Mouse (Mus musculus): Measurements from ENCODE around the gene Entpd2. TPM values are rescaled to one million over a fixed set of nuclear protein-coding genes. Genes with fewer than 3 reads are reported as not detected.

Gene Entpd2
- polyA plus RNA-seq, 1 experiment from 2014 or later: not detected

- Histone ChIP-seq H3K36me3 (ENCODE audit: control insufficient read depth, insufficient read depth, low read length) (no peaks in the 10 kb centered on the region), H3K27ac (ENCODE audit: low read depth, low read length) (no peak overlapping the region), H3K9ac (ENCODE audit: low read depth, low read length) (no peak overlapping the region), H3K27me3 (ENCODE audit: control insufficient read depth, insufficient read depth, low read length) (peaks cover 21% of the 10 kb centered on the region), H3K4me1 (replicated peaks; ENCODE audit: control insufficient read depth, insufficient read depth, low read length) (0 out of 2 replicates have a peak, but pooled peaks cover 3% of the 10 kb centered on the region), H3K4me3 (ENCODE audit: low read depth, low read length) (no peak overlapping the region), H3K4me2 (replicated peaks; ENCODE audit: low read depth, low read length) (no peak overlapping the region), H3K9me3 (ENCODE audit: control insufficient read depth, low read length) (no peaks in the 10 kb centered on the region)
- 65% methylated on average over 13 of the region's 13 CpGs for WGBS
- DNase-seq (ENCODE audit: low spot score) (no peak), ATAC-seq (ENCODE audit: low FRiP score) (no peak)
These were observed 32.0 kb upstream of the Entpd2 start for GRCm38 (mm10) chr2:25363478-25364178.

- H3K9ac ChIP-seq (ENCODE audit: low read depth, low read length): no peak overlapping the region
- DNase-seq (ENCODE audit: low spot score) (no peak), ATAC-seq (ENCODE audit: low FRiP score) (no peak)
- no peak overlapping the region for H3K4me2 ChIP-seq (replicated peaks; ENCODE audit: low read depth, low read length)
- H3K4me3 ChIP-seq (ENCODE audit: low read depth, low read length): no peak overlapping the region
- no peak overlapping the region for H3K27ac ChIP-seq (ENCODE audit: low read depth, low read length)
- WGBS: 83% methylated on average over 4 of the region's 4 CpGs
- peaks cover 21% of the 10 kb centered on the region for H3K27me3 ChIP-seq (ENCODE audit: control insufficient read depth, insufficient read depth, low read length)
- no peaks in the 10 kb centered on the region for H3K36me3 ChIP-seq (ENCODE audit: control insufficient read depth, insufficient read depth, low read length)
- no peaks in the 10 kb centered on the region for H3K9me3 ChIP-seq (ENCODE audit: control insufficient read depth, low read length)
- H3K4me1 ChIP-seq (replicated peaks; ENCODE audit: control insufficient read depth, insufficient read depth, low read length): 0 out of 2 replicates have a peak, but pooled peaks cover 3% of the 10 kb centered on the region
These were observed 31.4 kb upstream of the Entpd2 start for GRCm38 (mm10) chr2:25364313-25364712.

GRCm38 (mm10) chr2:25364761-25365090, 30.9 kb upstream of the Entpd2 start:
- ATAC-seq (ENCODE audit: low FRiP score) (peak; percentile 17; the same call in 1 of the 2 replicates), DNase-seq (ENCODE audit: low spot score) (no peak)
- H3K9ac ChIP-seq (ENCODE audit: low read depth, low read length): peak overlapping the region; percentile 56; the same call in 1 of the 2 replicates
- H3K4me1 ChIP-seq (replicated peaks; ENCODE audit: control insufficient read depth, insufficient read depth, low read length): 0 out of 2 replicates have a peak, but pooled peaks cover 3% of the 10 kb centered on the region
- H3K27ac ChIP-seq (ENCODE audit: low read depth, low read length): no peak overlapping the region
- no peaks in the 10 kb centered on the region for H3K9me3 ChIP-seq (ENCODE audit: control insufficient read depth, low read length)
- H3K4me3 ChIP-seq (ENCODE audit: low read depth, low read length): peak overlapping the region; percentile 45
- peaks cover 21% of the 10 kb centered on the region for H3K27me3 ChIP-seq (ENCODE audit: control insufficient read depth, insufficient read depth, low read length)
- WGBS: 27% methylated on average over 9 of the region's 9 CpGs
- H3K36me3 ChIP-seq (ENCODE audit: control insufficient read depth, insufficient read depth, low read length): no peaks in the 10 kb centered on the region
- H3K4me2 ChIP-seq (replicated peaks; ENCODE audit: low read depth, low read length): peak overlapping the region; percentile 96

- peaks cover 21% of the 10 kb centered on the region for H3K27me3 ChIP-seq (ENCODE audit: control insufficient read depth, insufficient read depth, low read length)
- H3K4me3 ChIP-seq (ENCODE audit: low read depth, low read length): peak within 1 kb of the TSS; percentile 45
- H3K27ac ChIP-seq (ENCODE audit: low read depth, low read length): no peak within 1 kb of the TSS
- H3K4me2 ChIP-seq (replicated peaks; ENCODE audit: low read depth, low read length): peak within 1 kb of the TSS; percentile 96
- H3K9ac ChIP-seq (ENCODE audit: low read depth, low read length): peak within 1 kb of the TSS; percentile 56
- H3K4me1 ChIP-seq (replicated peaks; ENCODE audit: control insufficient read depth, insufficient read depth, low read length): 0 out of 2 replicates have a peak, but pooled peaks cover 3% of the 10 kb centered on the region
- under 1% methylated on average over 54 of the region's 54 CpGs for WGBS
- DNase-seq (ENCODE audit: low spot score) (peak; percentile 67), ATAC-seq (ENCODE audit: low FRiP score) (peak; percentile 78)
- H3K9me3 ChIP-seq (ENCODE audit: control insufficient read depth, low read length): no peaks in the 10 kb centered on the region
- no peaks in the 10 kb centered on the region for H3K36me3 ChIP-seq (ENCODE audit: control insufficient read depth, insufficient read depth, low read length)
These were observed 30.4 kb upstream of the Entpd2 start, which contains the start of gene Uap1l1 for GRCm38 (mm10) chr2:25365091-25365761. Gene Uap1l1 (minus strand): TSS chr2:25365682.

GRCm38 (mm10) chr2:25369996-25370395, 25.7 kb upstream of the Entpd2 start:
- H3K9me3 ChIP-seq (ENCODE audit: control insufficient read depth, low read length): no peaks in the 10 kb centered on the region
- no peaks in the 10 kb centered on the region for H3K36me3 ChIP-seq (ENCODE audit: control insufficient read depth, insufficient read depth, low read length)
- no peak overlapping the region for H3K27ac ChIP-seq (ENCODE audit: low read depth, low read length)

GRCm38 (mm10) chr2:25371764-25372643, 23.7 kb upstream of the Entpd2 start, which contains the start of gene Sapcd2:
Gene Sapcd2 (plus strand): TSS chr2:25372321.
- Histone ChIP-seq H3K4me3 (ENCODE audit: low read depth, low read length) (peak within 1 kb of the TSS; percentile 85), H3K9ac (ENCODE audit: low read depth, low read length) (peak within 1 kb of the TSS; percentile 70), H3K4me2 (replicated peaks; ENCODE audit: low read depth, low read length) (peak within 1 kb of the TSS; percentile 98), H3K36me3 (ENCODE audit: control insufficient read depth, insufficient read depth, low read length) (no peaks in the 10 kb centered on the region), H3K4me1 (replicated peaks; ENCODE audit: control insufficient read depth, insufficient read depth, low read length) (peaks cover 6% of the 10 kb centered on the region), H3K27ac (ENCODE audit: low read depth, low read length) (peak within 1 kb of the TSS; percentile 83), H3K27me3 (ENCODE audit: control insufficient read depth, insufficient read depth, low read length) (no peaks in the 10 kb centered on the region), H3K9me3 (ENCODE audit: control insufficient read depth, low read length) (no peaks in the 10 kb centered on the region)
- peak; percentile 93 for ATAC-seq (ENCODE audit: low FRiP score)
- under 1% methylated on average over 64 of the region's 65 CpGs for WGBS
- peak; percentile 88 for DNase-seq (ENCODE audit: low spot score)

More at GRCm38 (mm10) chr2:25369996-25370395, 25.7 kb upstream of the Entpd2 start:
- Histone ChIP-seq H3K4me3 (ENCODE audit: low read depth, low read length) (no peak overlapping the region), H3K27me3 (ENCODE audit: control insufficient read depth, insufficient read depth, low read length) (peaks cover 4% of the 10 kb centered on the region), H3K4me2 (replicated peaks; ENCODE audit: low read depth, low read length) (no peak overlapping the region), H3K4me1 (replicated peaks; ENCODE audit: control insufficient read depth, insufficient read depth, low read length) (peaks cover 6% of the 10 kb centered on the region), H3K9ac (ENCODE audit: low read depth, low read length) (no peak overlapping the region)
- DNase-seq (ENCODE audit: low spot score): no peak
- 81% methylated on average over 3 of the region's 3 CpGs for WGBS
- no peak for ATAC-seq (ENCODE audit: low FRiP score)

- H3K36me3 ChIP-seq (ENCODE audit: control insufficient read depth, insufficient read depth, low read length): no peaks in the 10 kb centered on the region
- ATAC-seq (ENCODE audit: low FRiP score): peak; percentile 6; the same call in 1 of the 2 replicates
- H3K4me3 ChIP-seq (ENCODE audit: low read depth, low read length): peak overlapping the region; percentile 85
- H3K27me3 ChIP-seq (ENCODE audit: control insufficient read depth, insufficient read depth, low read length): no peaks in the 10 kb centered on the region
- H3K27ac ChIP-seq (ENCODE audit: low read depth, low read length): peak overlapping the region; percentile 47; the same call in 1 of the 2 replicates
- 3% methylated on average over 41 of the region's 42 CpGs for WGBS
- peak overlapping the region; percentile 98 for H3K4me2 ChIP-seq (replicated peaks; ENCODE audit: low read depth, low read length)
- no peak for DNase-seq (ENCODE audit: low spot score)
- peaks cover 6% of the 10 kb centered on the region for H3K4me1 ChIP-seq (replicated peaks; ENCODE audit: control insufficient read depth, insufficient read depth, low read length)
- peak overlapping the region; percentile 62 for H3K9ac ChIP-seq (ENCODE audit: low read depth, low read length)
- no peaks in the 10 kb centered on the region for H3K9me3 ChIP-seq (ENCODE audit: control insufficient read depth, low read length)
These were observed 22.9 kb upstream of the Entpd2 start for GRCm38 (mm10) chr2:25372644-25373391.

GRCm38 (mm10) chr2:25373431-25373830, 22.2 kb upstream of the Entpd2 start:
- Histone ChIP-seq H3K9me3 (ENCODE audit: control insufficient read depth, low read length) (no peaks in the 10 kb centered on the region), H3K27me3 (ENCODE audit: control insufficient read depth, insufficient read depth, low read length) (no peaks in the 10 kb centered on the region), H3K36me3 (ENCODE audit: control insufficient read depth, insufficient read depth, low read length) (no peaks in the 10 kb centered on the region), H3K9ac (ENCODE audit: low read depth, low read length) (peak overlapping the region; percentile 62), H3K4me1 (replicated peaks; ENCODE audit: control insufficient read depth, insufficient read depth, low read length) (peaks cover 6% of the 10 kb centered on the region), H3K4me2 (replicated peaks; ENCODE audit: low read depth, low read length) (peak overlapping the region; percentile 98), H3K4me3 (ENCODE audit: low read depth, low read length) (peak overlapping the region; percentile 85), H3K27ac (ENCODE audit: low read depth, low read length) (no peak overlapping the region)
- 19% methylated on average over 2 of the region's 2 CpGs for WGBS
- ATAC-seq (ENCODE audit: low FRiP score): no peak
- no peak for DNase-seq (ENCODE audit: low spot score)

All from hindbrain, embryonic 11.5 days (tissue).